Mouse (Mus musculus): ENCODE results near the gene Gm17334.

DNA sequence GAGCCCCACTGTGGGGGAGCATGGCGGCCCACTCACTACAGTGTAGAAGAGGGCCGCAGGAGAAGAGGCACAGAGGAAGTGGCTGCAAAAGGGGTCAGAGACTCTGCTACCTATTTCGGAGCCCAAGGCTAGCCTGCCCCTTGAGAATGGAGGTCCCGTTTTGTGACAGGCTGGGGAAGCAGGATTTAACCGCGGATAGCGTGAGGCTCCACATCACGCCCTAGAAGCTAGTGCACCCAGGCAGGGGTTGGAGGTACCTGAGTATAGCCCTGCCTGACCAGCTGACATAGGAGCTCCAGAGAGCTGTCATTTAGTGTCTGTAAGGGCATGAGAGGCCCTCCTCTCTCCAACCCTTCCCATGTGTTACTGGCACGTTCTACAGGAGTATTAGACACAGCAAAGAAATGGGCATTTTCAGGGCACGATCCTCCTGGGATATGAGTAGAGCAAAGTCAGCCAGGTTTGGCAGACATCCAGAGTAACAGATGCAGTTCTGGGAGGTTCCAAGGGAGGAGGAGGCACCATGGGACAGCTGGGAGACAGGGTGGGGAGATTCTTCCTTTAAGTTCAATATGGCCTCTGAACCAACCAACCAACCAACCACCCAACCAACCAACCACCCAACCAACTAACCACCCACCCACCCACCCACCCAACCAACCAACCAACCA lies 25.2 kb upstream of the Gm17334 start:
- TF ChIP-seq MYOD1 (IDR thresholded peaks at IDR 0.05; ENCODE audit: control insufficient read depth in 1 of 3, insufficient read length in 2 of 3, low read depth in 2 of 3), result peak; percentile 14 to 88 (median 83)
- no peak for TF ChIP-seq USF1 (IDR thresholded peaks at IDR 0.05; ENCODE audit: low read depth)
- TF ChIP-seq POLR2A (IDR thresholded peaks at IDR 0.05; ENCODE audit: insufficient read length, low read depth), result no peak

All from myocyte (in vitro differentiated cells).